Mouse (Mus musculus): ENCODE results near the gene Mecom. TPM values are rescaled to one million over a fixed set of nuclear protein-coding genes. Genes with fewer than 3 reads are reported as not detected.

Mecom gene
- polyA plus RNA-seq, 1 experiment from 2014 or later: 52.0 TPM

GRCm38 (mm10) chr3:30192294-30193007 is 355.4 kb downstream of the Mecom start:
- Histone ChIP-seq H3K4me1 (peaks cover 17% of the 10 kb centered on the region; the same call in 1 of the 2 replicates), H3K4me3 (no peak overlapping the region), H3K27ac (replicated peaks) (peak overlapping the region; percentile 40; the same call in 1 of the 2 replicates), H3K27me3 (replicated peaks; ENCODE audit: low read depth, poor library complexity, severe bottlenecking) (no peaks in the 10 kb centered on the region), H3K36me3 (replicated peaks) (no peaks in the 10 kb centered on the region), H3K9me3 (no peaks in the 10 kb centered on the region)
- WGBS: 57% methylated on average over 12 of the region's 12 CpGs
- DNase-seq (ENCODE audit: low spot score): no peak

- Histone ChIP-seq H3K4me1 (peaks cover 20% of the 10 kb centered on the region; the same call in 1 of the 2 replicates), H3K4me3 (no peak overlapping the region), H3K9me3 (no peaks in the 10 kb centered on the region), H3K27ac (replicated peaks) (no peak overlapping the region), H3K27me3 (replicated peaks; ENCODE audit: low read depth, poor library complexity, severe bottlenecking) (no peaks in the 10 kb centered on the region), H3K36me3 (replicated peaks) (no peaks in the 10 kb centered on the region)
- no peak for DNase-seq (ENCODE audit: low spot score)
- WGBS: 82% methylated on average over 2 of the region's 2 CpGs
Observed at GRCm38 (mm10) chr3:30189325-30189724, 358.5 kb downstream of the Mecom start.

- Histone ChIP-seq H3K27ac (replicated peaks) (no peak overlapping the region), H3K4me3 (no peak overlapping the region), H3K27me3 (replicated peaks; ENCODE audit: low read depth, poor library complexity, severe bottlenecking) (no peaks in the 10 kb centered on the region), H3K36me3 (replicated peaks) (no peaks in the 10 kb centered on the region), H3K4me1 (peaks cover 20% of the 10 kb centered on the region; the same call in 1 of the 2 replicates), H3K9me3 (no peaks in the 10 kb centered on the region)
- WGBS: 69% methylated on average over 5 of the region's 5 CpGs
- no peak for DNase-seq (ENCODE audit: low spot score)
Observed at GRCm38 (mm10) chr3:30187812-30188469, 359.9 kb downstream of the Mecom start.

GRCm38 (mm10) chr3:30181807-30182481 is 365.9 kb downstream of the Mecom start:
- Histone ChIP-seq H3K36me3 (replicated peaks) (no peaks in the 10 kb centered on the region), H3K27ac (replicated peaks) (no peak overlapping the region), H3K4me3 (no peak overlapping the region), H3K27me3 (replicated peaks; ENCODE audit: low read depth, poor library complexity, severe bottlenecking) (no peaks in the 10 kb centered on the region), H3K9me3 (no peaks in the 10 kb centered on the region), H3K4me1 (peaks cover 6% of the 10 kb centered on the region)
- WGBS: 81% methylated on average over 8 of the region's 8 CpGs
- DNase-seq (ENCODE audit: low spot score): no peak

GRCm38 (mm10) chr3:30176615-30177014 is 371.2 kb downstream of the Mecom start:
- Histone ChIP-seq H3K9me3 (peaks cover 6% of the 10 kb centered on the region; the same call in 1 of the 2 replicates), H3K36me3 (replicated peaks) (no peaks in the 10 kb centered on the region), H3K4me3 (no peak overlapping the region), H3K27me3 (replicated peaks; ENCODE audit: low read depth, poor library complexity, severe bottlenecking) (no peaks in the 10 kb centered on the region), H3K4me1 (peaks cover 6% of the 10 kb centered on the region), H3K27ac (replicated peaks) (no peak overlapping the region)
- no peak for DNase-seq (ENCODE audit: low spot score)
- WGBS: 93% methylated on average over 5 of the region's 5 CpGs

- Histone ChIP-seq H3K27ac (replicated peaks) (no peak overlapping the region), H3K36me3 (replicated peaks) (no peaks in the 10 kb centered on the region), H3K9me3 (peaks cover 6% of the 10 kb centered on the region; the same call in 1 of the 2 replicates), H3K4me3 (no peak overlapping the region), H3K4me1 (peaks cover 4% of the 10 kb centered on the region), H3K27me3 (replicated peaks; ENCODE audit: low read depth, poor library complexity, severe bottlenecking) (no peaks in the 10 kb centered on the region)
- no peak for DNase-seq (ENCODE audit: low spot score)
- 83% methylated on average over 3 of the region's 3 CpGs for WGBS
Observed at GRCm38 (mm10) chr3:30173812-30174211, 374.0 kb downstream of the Mecom start.

- no peak for DNase-seq (ENCODE audit: low spot score)
- no peaks in the 10 kb centered on the region for H3K27me3 ChIP-seq (replicated peaks; ENCODE audit: low read depth, poor library complexity, severe bottlenecking)
- H3K4me1 ChIP-seq: peaks cover 22% of the 10 kb centered on the region
- 85% methylated on average over 3 of the region's 3 CpGs for WGBS
- no peaks in the 10 kb centered on the region for H3K9me3 ChIP-seq
- no peak overlapping the region for H3K27ac ChIP-seq (replicated peaks)
- H3K4me3 ChIP-seq: no peak overlapping the region
- H3K36me3 ChIP-seq (replicated peaks): no peaks in the 10 kb centered on the region
Observed at GRCm38 (mm10) chr3:30168396-30169186, 379.2 kb downstream of the Mecom start.

- no peak overlapping the region for H3K4me3 ChIP-seq
- peaks cover 22% of the 10 kb centered on the region for H3K4me1 ChIP-seq
- 90% methylated on average over 3 of the region's 3 CpGs for WGBS
- DNase-seq (ENCODE audit: low spot score): no peak
- H3K9me3 ChIP-seq: no peaks in the 10 kb centered on the region
- 0 out of 2 replicates have a peak overlapping the region, but pooled peaks have one; percentile 14 for H3K27ac ChIP-seq (replicated peaks)
- no peaks in the 10 kb centered on the region for H3K36me3 ChIP-seq (replicated peaks)
- H3K27me3 ChIP-seq (replicated peaks; ENCODE audit: low read depth, poor library complexity, severe bottlenecking): no peaks in the 10 kb centered on the region
Observed at GRCm38 (mm10) chr3:30167027-30167426, 380.8 kb downstream of the Mecom start.

- WGBS: 56% methylated on average over 4 of the region's 4 CpGs
- Histone ChIP-seq H3K4me3 (no peak overlapping the region), H3K36me3 (replicated peaks) (no peaks in the 10 kb centered on the region), H3K4me1 (peaks cover 29% of the 10 kb centered on the region), H3K27ac (replicated peaks) (no peak overlapping the region), H3K27me3 (replicated peaks; ENCODE audit: low read depth, poor library complexity, severe bottlenecking) (no peaks in the 10 kb centered on the region), H3K9me3 (no peaks in the 10 kb centered on the region)
- no peak for DNase-seq (ENCODE audit: low spot score)
Observed at GRCm38 (mm10) chr3:30164834-30165233, 383.0 kb downstream of the Mecom start.

GRCm38 (mm10) chr3:30163390-30163789 is 384.4 kb downstream of the Mecom start:
- Histone ChIP-seq H3K36me3 (replicated peaks) (no peaks in the 10 kb centered on the region), H3K27ac (replicated peaks) (no peak overlapping the region), H3K4me3 (no peak overlapping the region), H3K9me3 (no peaks in the 10 kb centered on the region), H3K4me1 (peaks cover 27% of the 10 kb centered on the region), H3K27me3 (replicated peaks; ENCODE audit: low read depth, poor library complexity, severe bottlenecking) (no peaks in the 10 kb centered on the region)
- no peak for DNase-seq (ENCODE audit: low spot score)
- WGBS: 82% methylated on average over 4 of the region's 4 CpGs

GRCm38 (mm10) chr3:30160961-30161670 is 386.7 kb downstream of the Mecom start:
- no peak for DNase-seq (ENCODE audit: low spot score)
- Histone ChIP-seq H3K36me3 (replicated peaks) (no peaks in the 10 kb centered on the region), H3K4me3 (no peak overlapping the region), H3K9me3 (no peaks in the 10 kb centered on the region), H3K27ac (replicated peaks) (peak overlapping the region; percentile 10), H3K4me1 (peaks cover 26% of the 10 kb centered on the region), H3K27me3 (replicated peaks; ENCODE audit: low read depth, poor library complexity, severe bottlenecking) (no peaks in the 10 kb centered on the region)
- WGBS: 80% methylated on average over 5 of the region's 5 CpGs

All from embryonic facial prominence, embryonic 10.5 days (tissue).